Mouse (Mus musculus) kidney, postnatal 10 days (tissue): Measurements from ENCODE around the gene Tlk2.

ENCODE experiments used
- DNase-seq: peaks from one replicate; pipeline ENCODE4 v3.0.0; 2021; ENCODE audit warnings: mixed read lengths

Tlk2 gene

DNA sequence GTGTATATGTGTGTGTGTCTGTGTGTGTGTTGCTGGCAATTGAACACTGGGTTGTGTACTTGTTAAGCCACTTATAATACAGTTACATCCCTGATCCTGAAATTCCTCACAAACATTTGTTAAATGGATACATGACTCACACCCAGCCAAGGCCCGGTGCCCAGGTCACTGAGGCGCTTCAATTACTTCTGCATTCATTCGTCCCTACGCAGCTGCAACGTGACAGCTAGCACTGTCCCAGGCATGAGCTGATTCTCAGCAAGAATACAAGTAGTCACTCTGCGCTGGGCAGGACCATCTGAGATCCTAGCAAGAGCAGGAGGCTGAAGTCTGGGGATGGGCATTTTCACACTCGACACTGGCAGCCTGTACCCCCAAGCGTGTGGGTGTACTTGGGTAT is 136.7 kb downstream of the Tlk2 start:
- DNase-seq = no peak

DNA sequence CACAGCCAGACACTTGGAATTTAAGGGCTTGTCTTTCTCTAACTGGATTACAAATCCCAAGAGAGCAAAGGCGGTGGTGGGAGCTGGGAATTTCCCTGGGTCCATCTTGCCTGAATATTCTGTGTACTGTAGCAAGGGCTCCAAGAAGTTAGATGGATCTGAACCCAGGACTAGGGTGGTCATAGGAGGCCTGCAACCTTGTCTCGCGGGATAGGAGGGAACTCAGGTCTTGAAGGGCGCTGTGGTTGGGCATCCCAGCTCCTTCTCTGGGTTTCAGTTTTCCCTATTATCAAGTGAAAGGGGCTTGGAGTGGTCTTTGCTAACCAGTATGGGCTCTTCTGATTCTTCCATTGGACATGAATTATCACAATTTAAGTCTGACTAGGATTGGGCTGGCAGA is 137.5 kb downstream of the Tlk2 start:
- no peak for DNase-seq

DNA sequence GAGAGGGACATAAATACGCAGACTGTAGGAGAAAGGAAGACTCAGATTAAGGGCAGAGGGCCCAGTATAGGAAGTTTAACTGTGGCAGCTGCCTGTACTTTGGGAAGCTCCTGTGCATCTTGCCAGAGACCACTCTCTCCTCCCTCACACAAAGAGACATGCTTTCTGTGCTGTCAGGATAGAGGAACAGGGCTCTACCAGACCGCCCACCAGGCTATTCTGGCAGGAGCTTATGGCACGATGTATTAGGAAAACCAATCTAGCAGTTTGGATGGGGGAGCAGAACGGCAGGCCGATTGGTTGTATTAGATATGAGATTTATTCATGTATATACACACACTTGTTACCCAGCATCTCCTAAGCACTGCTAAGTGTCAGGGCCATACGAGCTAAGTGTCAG is 139.2 kb downstream of the Tlk2 start:
- no peak for DNase-seq

DNA sequence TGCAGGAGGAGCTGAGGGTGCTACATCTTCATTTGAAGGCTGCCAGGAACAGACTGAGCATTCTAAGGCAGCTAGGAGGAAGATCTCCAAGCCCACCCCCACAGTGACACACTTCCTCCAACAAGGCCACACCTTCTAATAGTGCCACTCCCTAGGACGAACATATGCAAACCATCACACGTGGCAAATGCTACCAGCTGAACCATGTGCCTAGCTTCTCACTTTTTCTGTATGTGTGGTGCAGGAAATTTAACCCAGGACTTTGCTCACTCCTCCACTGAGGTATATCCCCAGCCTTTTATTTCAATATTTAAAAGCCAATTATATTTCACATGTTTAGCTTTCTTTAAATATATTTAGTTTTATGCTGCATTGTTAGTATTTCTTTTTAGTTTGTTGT is 142.5 kb downstream of the Tlk2 start:
- DNase-seq = no peak

DNA sequence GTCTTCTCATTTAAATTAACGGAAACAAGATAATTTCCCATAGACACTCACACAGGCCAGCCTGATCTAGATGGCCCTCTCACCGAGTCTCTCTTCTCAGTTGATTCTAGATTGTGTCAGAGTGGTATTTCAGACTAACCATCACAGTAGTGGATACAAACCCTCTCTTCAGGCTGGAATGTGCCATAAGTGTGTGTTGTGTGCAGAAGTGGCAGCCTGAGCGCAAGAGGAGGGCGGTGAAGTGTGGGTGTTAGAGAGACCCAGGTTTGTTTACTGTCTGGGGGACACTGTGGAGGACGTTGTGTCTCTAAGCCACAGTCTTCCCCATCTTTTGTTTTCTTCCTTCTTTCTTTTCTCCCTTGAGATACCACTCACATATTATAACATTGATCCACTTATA is 144.9 kb downstream of the Tlk2 start:
- no peak for DNase-seq

DNA sequence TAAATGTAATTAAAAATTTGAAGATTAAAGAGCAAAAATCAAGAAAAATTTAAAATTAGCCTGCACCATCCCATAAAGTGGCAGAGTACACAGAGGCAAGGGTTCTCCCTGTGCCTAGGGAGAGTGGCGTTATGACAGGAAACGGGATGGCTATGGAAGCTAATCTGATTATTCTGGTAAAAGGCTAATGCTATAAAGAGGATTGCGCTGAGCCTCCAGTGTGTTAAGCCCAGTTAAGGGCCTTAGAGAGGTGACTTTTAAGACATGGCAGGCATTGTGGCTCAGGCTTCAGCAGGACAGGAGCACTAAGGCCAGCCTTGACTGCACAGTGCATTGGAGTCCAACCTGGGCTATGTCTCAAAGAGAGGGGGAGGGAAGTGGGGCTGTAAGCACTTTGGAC is 148.5 kb downstream of the Tlk2 start:
- DNase-seq = no peak

GRCm38 (mm10) chr11:105329962-105330361 is 151.4 kb downstream of the Tlk2 start:
- no peak for DNase-seq

- no peak for DNase-seq
Observed at GRCm38 (mm10) chr11:105331129-105331528, 152.5 kb downstream of the Tlk2 start.

DNA sequence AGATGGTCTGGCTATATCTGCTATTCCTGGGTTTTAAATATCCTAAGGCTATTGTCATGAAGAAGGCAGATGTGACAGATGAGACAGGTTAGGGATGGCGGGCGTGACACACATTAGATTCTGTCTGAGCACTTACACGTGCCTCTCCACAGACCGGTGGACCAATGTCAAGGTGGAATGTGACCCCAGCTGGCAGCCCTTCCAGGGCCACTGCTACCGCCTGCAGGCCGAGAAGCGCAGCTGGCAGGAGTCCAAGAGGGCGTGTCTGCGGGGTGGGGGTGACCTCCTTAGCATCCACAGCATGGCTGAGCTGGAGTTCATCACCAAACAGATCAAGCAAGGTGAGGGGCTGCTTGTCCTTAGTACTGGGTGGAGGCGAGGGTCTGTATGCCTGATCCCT is 153.1 kb downstream of the Tlk2 start:
- peak; percentile 88 for DNase-seq

DNA sequence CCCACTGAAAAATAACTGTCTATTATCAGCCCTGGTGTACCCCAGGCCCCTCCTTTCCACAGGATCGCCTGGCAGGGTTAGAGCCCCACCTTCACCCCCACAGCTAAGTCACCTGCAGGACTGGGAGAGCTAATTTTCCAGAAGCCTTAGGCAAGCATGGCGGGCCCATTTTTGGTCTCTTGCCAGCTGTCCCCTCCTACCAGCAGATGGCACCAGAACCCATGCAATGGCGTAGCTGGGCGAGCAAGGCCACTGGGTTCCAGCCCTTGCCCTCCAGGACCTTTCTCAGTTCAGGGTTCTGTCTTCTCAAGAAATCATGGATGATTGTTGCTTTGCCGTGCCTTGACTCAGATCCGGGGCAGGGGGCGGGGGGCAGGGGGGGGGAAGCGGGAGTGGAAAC is 153.9 kb downstream of the Tlk2 start:
- peak; percentile 79 for DNase-seq
